ENCODE assay signal across 24 mouse cellular contexts in genomic region chr3:129647312-129647711, GRCm38 (mm10).
DNase-seq lines count a peak whose midpoint lies in the region; ATAC-seq and TF ChIP-seq lines count a peak whose summit lies in the region.
"Had no signal": no experiment of that assay in that cellular context is flagged by ENCODE, and none has a peak within 500 bp of the region (broad histone marks: within the 10 kb centered on the region; RNA-seq: fewer than 3 reads in every experiment).

No protein-coding gene starts in this region.

- H3K4me3 ChIP-seq in forebrain, embryonic 11.5 days (ENCODE audit: low read depth, low read length), result no peak overlapping the region
- no peak overlapping the region for H3K4me3 ChIP-seq in forebrain, embryonic 10.5 days
- no peak overlapping the region for H3K4me3 ChIP-seq in hindbrain, embryonic 15.5 days
- H3K4me3 ChIP-seq in hindbrain, embryonic 10.5 days, result no peak overlapping the region
- H3K4me3 ChIP-seq in midbrain, postnatal 0 days (ENCODE audit: low read depth, low read length), result no peak overlapping the region
- H3K4me3 ChIP-seq: embryonic facial prominence, embryonic 12.5 days; erythroblast, embryonic 14.5 days; gastrocnemius, adult 2 months; heart, embryonic 10.5 days; neural tube, embryonic 15.5 days had no signal

- H3K27me3 ChIP-seq in forebrain, embryonic 11.5 days (ENCODE audit: control insufficient read depth, insufficient read depth, low read length), result no peaks in the 10 kb centered on the region
- H3K27me3 ChIP-seq in forebrain, embryonic 10.5 days (ENCODE audit: poor library complexity, severe bottlenecking), result no peaks in the 10 kb centered on the region
- no peaks in the 10 kb centered on the region for H3K27me3 ChIP-seq in hindbrain, embryonic 15.5 days
- no peaks in the 10 kb centered on the region for H3K27me3 ChIP-seq in hindbrain, embryonic 10.5 days (ENCODE audit: insufficient read depth, poor library complexity, severe bottlenecking)
- no peaks in the 10 kb centered on the region for H3K27me3 ChIP-seq in midbrain, postnatal 0 days (ENCODE audit: insufficient read depth, low read length)
- H3K27me3 ChIP-seq: embryonic facial prominence, embryonic 12.5 days; neural tube, embryonic 15.5 days had no signal

- no peak overlapping the region for H3K9ac ChIP-seq in forebrain, embryonic 11.5 days (ENCODE audit: low read length)
- no peak overlapping the region for H3K9ac ChIP-seq in hindbrain, embryonic 15.5 days
- no peak overlapping the region for H3K9ac ChIP-seq in midbrain, postnatal 0 days (replicated peaks; ENCODE audit: low read length, poor library complexity, severe bottlenecking)
- H3K9ac ChIP-seq: embryonic facial prominence, embryonic 12.5 days; liver, postnatal 0 days; neural tube, embryonic 15.5 days had no signal

- no peak for DNase-seq in forebrain, embryonic 11.5 days (ENCODE audit: low spot score)
- DNase-seq in forebrain, embryonic 10.5 days (ENCODE audit: extremely low spot score, low spot score), result no peak
- no peak for DNase-seq in hindbrain, embryonic 10.5 days (ENCODE audit: low spot score)
- DNase-seq in retina, postnatal 1 day, result peak; percentile 22
- no peak for DNase-seq in retina, embryonic 14.5 days (ENCODE audit: low spot score)
- peak; percentile 19 for DNase-seq in midbrain, postnatal 0 days (ENCODE audit: low spot score)
- DNase-seq in MN1 (ENCODE audit: low spot score), result no peak
- DNase-seq: adrenal gland, adult 2 months; cerebellum, adult 18-20 months; cerebellum, postnatal 14 days; gastrocnemius, adult 2 months; layer of hippocampus, adult 9-11 months; liver, postnatal 0 days; lung, postnatal 10 days; thymus, adult 2 months; thymus, postnatal 4 days had no signal

- no peak overlapping the region for H3K27ac ChIP-seq in forebrain, embryonic 11.5 days (ENCODE audit: low read depth, low read length)
- no peak overlapping the region for H3K27ac ChIP-seq in forebrain, embryonic 10.5 days
- no peak overlapping the region for H3K27ac ChIP-seq in hindbrain, embryonic 15.5 days (replicated peaks)
- no peak overlapping the region for H3K27ac ChIP-seq in hindbrain, embryonic 10.5 days
- no peak overlapping the region for H3K27ac ChIP-seq in midbrain, postnatal 0 days (ENCODE audit: low read depth, low read length)
- H3K27ac ChIP-seq: embryonic facial prominence, embryonic 12.5 days; gastrocnemius, adult 2 months; heart, embryonic 10.5 days; neural tube, embryonic 15.5 days; stomach, postnatal 0 days had no signal

- 0 out of 2 replicates have a peak, but pooled peaks have one; percentile 39 for ATAC-seq in forebrain, embryonic 11.5 days (replicated peaks; ENCODE audit: low FRiP score)
- peak; percentile 59 for ATAC-seq in hindbrain, embryonic 15.5 days (ENCODE audit: low FRiP score, low read depth)
- no peak for ATAC-seq in midbrain, postnatal 0 days (ENCODE audit: low FRiP score)
- ATAC-seq: intestine, embryonic 16.5 days; liver, postnatal 0 days had no signal

- H3K4me1 ChIP-seq in forebrain, embryonic 11.5 days (replicated peaks; ENCODE audit: control insufficient read depth, insufficient read depth, low read length), result no peaks in the 10 kb centered on the region
- peaks cover 34% of the 10 kb centered on the region for H3K4me1 ChIP-seq in forebrain, embryonic 10.5 days
- no peaks in the 10 kb centered on the region; the same call in 1 of the 2 replicates for H3K4me1 ChIP-seq in hindbrain, embryonic 15.5 days (replicated peaks)
- H3K4me1 ChIP-seq in hindbrain, embryonic 10.5 days (replicated peaks), result peaks cover 24% of the 10 kb centered on the region
- H3K4me1 ChIP-seq in midbrain, postnatal 0 days (ENCODE audit: insufficient read depth, low read length), result no peaks in the 10 kb centered on the region
- H3K4me1 ChIP-seq: heart, embryonic 10.5 days had no signal

- H3K4me2 ChIP-seq in forebrain, embryonic 11.5 days (ENCODE audit: low read depth, low read length, severe bottlenecking), result no peak overlapping the region
- H3K4me2 ChIP-seq in hindbrain, embryonic 15.5 days, result no peak overlapping the region
- no peak overlapping the region for H3K4me2 ChIP-seq in midbrain, postnatal 0 days (ENCODE audit: low read depth, low read length, poor library complexity, severe bottlenecking)
- H3K4me2 ChIP-seq: embryonic facial prominence, embryonic 12.5 days; liver, embryonic 11.5 days; neural tube, embryonic 15.5 days had no signal

- TF ChIP-seq CTCF in midbrain, postnatal 0 days (IDR thresholded peaks at IDR 0.05), result no peak

- WGBS in forebrain, embryonic 11.5 days, result 81% methylated on average over 10 of the region's 10 CpGs
- 85% methylated on average over 10 of the region's 10 CpGs for WGBS in forebrain, embryonic 10.5 days
- 53% methylated on average over 10 of the region's 10 CpGs for WGBS in hindbrain, embryonic 15.5 days
- 89% methylated on average over 10 of the region's 10 CpGs for WGBS in hindbrain, embryonic 10.5 days
- WGBS in midbrain, postnatal 0 days, result 80% methylated on average over 10 of the region's 10 CpGs

- H3K36me3 ChIP-seq in forebrain, embryonic 11.5 days (ENCODE audit: control insufficient read depth, insufficient read depth, low read length), result no peaks in the 10 kb centered on the region
- no peaks in the 10 kb centered on the region for H3K36me3 ChIP-seq in forebrain, embryonic 10.5 days (replicated peaks)
- no peaks in the 10 kb centered on the region for H3K36me3 ChIP-seq in hindbrain, embryonic 15.5 days
- no peaks in the 10 kb centered on the region for H3K36me3 ChIP-seq in hindbrain, embryonic 10.5 days
- no peaks in the 10 kb centered on the region for H3K36me3 ChIP-seq in midbrain, postnatal 0 days (ENCODE audit: insufficient read depth, low read length)
- H3K36me3 ChIP-seq: embryonic facial prominence, embryonic 12.5 days; heart, embryonic 10.5 days; neural tube, embryonic 15.5 days had no signal

- H3K9me3 ChIP-seq in forebrain, embryonic 11.5 days (ENCODE audit: control insufficient read depth, low read length), result no peaks in the 10 kb centered on the region
- no peaks in the 10 kb centered on the region for H3K9me3 ChIP-seq in forebrain, embryonic 10.5 days
- H3K9me3 ChIP-seq in hindbrain, embryonic 15.5 days, result no peaks in the 10 kb centered on the region
- H3K9me3 ChIP-seq in hindbrain, embryonic 10.5 days, result no peaks in the 10 kb centered on the region
- no peaks in the 10 kb centered on the region for H3K9me3 ChIP-seq in midbrain, postnatal 0 days (ENCODE audit: low read length)
- H3K9me3 ChIP-seq: embryonic facial prominence, embryonic 12.5 days; heart, embryonic 10.5 days; neural tube, embryonic 15.5 days had no signal

Comparison
In these comparisons a context has a peak if more than half of its experiments do, and no peak if none do; other contexts are left out.
1. DNase-seq: peak in retina, postnatal 1 day (single experiment) and midbrain, postnatal 0 days (single experiment); none in forebrain, embryonic 11.5 days (single experiment), forebrain, embryonic 10.5 days (single experiment), hindbrain, embryonic 10.5 days (single experiment), retina, embryonic 14.5 days (single experiment) and MN1 (single experiment).